Mouse (Mus musculus) intestine, postnatal 0 days (tissue): ENCODE measurements around the gene Gm17655. TPM values are rescaled to one million over a fixed set of nuclear protein-coding genes. Genes with fewer than 3 reads are reported as not detected.

Source experiments
- ATAC-seq: fragments of 200-750 bp; cut with Nextera tagmentation; 2 replicates; pipeline ENCODE4 v1.8.0; 2017; ENCODE audit warnings: mild to moderate bottlenecking, moderate TSS enrichment, moderate library complexity
- H3K27ac ChIP-seq: fragments of 300-500 bp; sonication (generic); 2 replicates; pipeline ENCODE4 v1.5.1; 2014; ENCODE audit warnings: mild to moderate bottlenecking, low read depth, low read length, moderate library complexity
- H3K27me3 ChIP-seq: fragments of 300-500 bp; sonication (generic); replicated peaks from 2 replicates; pipeline ENCODE4 v1.6.1; 2014; ENCODE audit warnings: low read length, mixed read lengths; ENCODE audit not compliant: control insufficient read depth, insufficient read depth
- H3K36me3 ChIP-seq: fragments of 300-500 bp; sonication (generic); 2 replicates; pipeline ENCODE4 v1.6.1; 2014; ENCODE audit warnings: mild to moderate bottlenecking, moderate library complexity; ENCODE audit not compliant: control insufficient read depth, insufficient read depth
- H3K4me1 ChIP-seq: fragments of 300-500 bp; sonication (generic); replicated peaks from 2 replicates; pipeline ENCODE4 v1.6.1; 2014; ENCODE audit warnings: antibody characterized with exemption, low read length, mixed read lengths; ENCODE audit not compliant: control insufficient read depth, insufficient read depth
- H3K4me2 ChIP-seq: fragments of 300-500 bp; sonication (generic); replicated peaks from 2 replicates; pipeline ENCODE4 v1.6.1; 2014; ENCODE audit warnings: low read depth, mild to moderate bottlenecking, moderate library complexity
- H3K4me3 ChIP-seq: fragments of 300-500 bp; sonication (generic); 2 replicates; pipeline ENCODE4 v1.5.1; 2014; ENCODE audit warnings: low read depth, low read length
- H3K9ac ChIP-seq: fragments of 300-500 bp; sonication (generic); 2 replicates; pipeline ENCODE4 v1.6.1; 2014; ENCODE audit warnings: mild to moderate bottlenecking, low read depth, low read length
- H3K9me3 ChIP-seq: fragments of 300-500 bp; sonication (generic); 2 replicates; pipeline ENCODE4 v1.6.1; 2016; ENCODE audit warnings: mixed run types; ENCODE audit not compliant: control insufficient read depth
- CTCF ChIP-seq: sonication (generic); IDR thresholded peaks from 2 replicates; pipeline ENCODE4 v1.5.1; 2016; ENCODE audit warnings: low read depth, mild to moderate bottlenecking, control low read depth, antibody characterized with exemption, moderate library complexity
- WGBS: fragments of 180-500 bp; shearing (Covaris S2); extraction: QIAGEN DNeasy Blood & Tissue Kit; methylation state at CpG from one replicate; pipeline ENCODE4 v1.1.7; 2014; 5-methylcytosine and 5-hydroxymethylcytosine counted together
- polyA plus RNA-seq: library from polyadenylated mRNA; unstranded; fragments of >200 nt; fragmentation: Nextera tagmentation; extraction: Ambion mirVana; gene quantifications from 2 replicates; pipeline ENCODE4 v1.2.1, GENCODE M21; 2015

Gene Gm17655
- polyA plus RNA-seq, 1 experiment from 2014 or later: 1.6 TPM

DNA sequence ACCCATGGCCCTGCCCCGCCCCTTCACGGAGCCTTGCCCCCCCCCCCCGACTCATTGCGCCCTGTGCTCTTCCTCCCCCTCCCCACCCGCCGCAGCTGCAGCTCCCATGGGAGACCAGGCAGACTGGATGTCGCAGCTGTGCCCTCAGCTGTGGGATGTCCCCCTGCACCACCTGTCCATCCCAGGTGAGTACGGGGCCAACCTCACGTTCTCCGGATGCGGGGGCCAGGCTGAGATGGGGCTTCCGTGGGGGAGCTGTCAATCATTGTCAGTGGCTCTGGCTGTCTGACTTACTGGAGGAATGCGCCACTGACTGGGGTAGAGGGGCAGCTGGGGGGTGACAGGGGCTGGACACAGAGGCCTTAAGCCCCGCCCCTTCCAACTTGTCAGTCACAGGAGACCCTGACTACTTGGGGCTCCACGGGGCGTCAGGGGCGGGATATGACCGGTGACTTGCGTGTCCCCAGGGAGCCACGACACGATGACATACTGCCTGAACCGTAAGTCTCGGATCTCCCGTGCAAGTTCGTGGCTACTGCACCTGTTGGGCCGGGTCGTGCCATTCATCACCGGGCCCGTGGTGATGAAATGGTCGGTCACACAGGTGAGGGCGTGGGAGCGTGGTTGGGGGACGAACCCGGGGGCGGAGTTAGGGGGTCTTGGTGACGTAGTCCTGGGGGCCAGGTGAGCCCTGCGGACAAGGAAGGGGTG lies 28.8 kb upstream of the Gm17655 start:
- peaks cover 4% of the 10 kb centered on the region for H3K4me1 ChIP-seq
- H3K27ac ChIP-seq: no peak overlapping the region
- TF ChIP-seq CTCF: no peak
- no peak overlapping the region for H3K9ac ChIP-seq
- H3K36me3 ChIP-seq: peaks cover 34% of the 10 kb centered on the region
- peak overlapping the region; percentile 32 for H3K4me3 ChIP-seq
- H3K4me2 ChIP-seq: peak overlapping the region; percentile 70
- peak; percentile 17; the same call in 1 of the 2 replicates for ATAC-seq
- H3K9me3 ChIP-seq: no peaks in the 10 kb centered on the region
- H3K27me3 ChIP-seq: no peaks in the 10 kb centered on the region
- WGBS: 4% methylated on average over 34 of the region's 37 CpGs

DNA sequence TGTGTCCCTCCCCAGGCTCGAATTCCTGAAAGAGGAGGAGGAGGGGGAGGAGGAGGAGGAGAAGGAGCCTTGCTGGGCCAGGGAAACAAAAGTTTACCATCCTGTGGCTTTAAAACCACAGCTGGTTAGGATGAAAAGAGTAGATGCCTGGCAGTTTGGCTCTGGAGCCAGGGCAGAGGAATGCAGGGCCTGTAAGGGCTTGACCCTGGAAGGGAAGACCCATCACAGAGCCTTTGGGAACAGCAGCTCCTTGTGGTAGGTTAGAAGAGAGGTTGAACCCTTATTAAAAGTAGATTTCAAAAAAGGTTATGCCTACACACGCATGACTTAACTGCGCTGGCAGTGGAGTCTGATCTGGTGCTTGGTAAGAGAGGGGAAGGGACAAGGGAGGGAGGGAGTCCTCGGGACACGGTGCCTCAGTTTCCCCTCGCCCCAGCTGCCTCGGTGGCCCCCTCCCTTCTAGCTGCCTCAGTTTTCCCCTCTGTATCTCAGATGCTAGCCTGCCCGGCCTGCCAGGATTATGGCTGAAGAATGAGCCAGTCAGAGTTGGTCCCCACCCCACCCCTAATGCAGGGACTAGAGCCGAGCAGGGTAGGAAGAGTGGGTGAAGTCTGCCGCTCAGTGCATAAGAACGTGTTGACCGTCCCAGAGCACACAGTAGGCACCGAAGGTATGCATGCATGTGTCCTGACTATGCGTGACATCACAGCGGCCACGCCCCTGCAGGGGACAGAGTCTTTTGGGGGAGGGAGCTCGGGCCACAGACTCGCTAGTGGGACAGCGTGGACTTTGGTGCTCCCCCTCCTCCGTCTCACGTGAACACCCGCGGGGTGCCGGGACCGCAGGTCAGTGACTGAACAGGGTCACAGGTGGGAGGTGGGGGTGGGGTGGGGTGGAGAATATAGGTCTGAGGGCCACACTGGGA lies 27.6 kb upstream of the Gm17655 start, which contains the start of gene Plcxd1:
Plcxd1 (plus strand) TSS at position 314 of the 925 bp plus-strand sequence.
- H3K9ac ChIP-seq: no peak within 1 kb of the TSS
- H3K36me3 ChIP-seq: peaks cover 25% of the 10 kb centered on the region
- peaks cover 4% of the 10 kb centered on the region for H3K4me1 ChIP-seq
- ATAC-seq: peak; percentile 9; the same call in 1 of the 2 replicates
- H3K4me2 ChIP-seq: peak within 1 kb of the TSS; percentile 70
- no peak for TF ChIP-seq CTCF
- no peak within 1 kb of the TSS for H3K27ac ChIP-seq
- H3K4me3 ChIP-seq: peak within 1 kb of the TSS; percentile 32; the same call in 1 of the 2 replicates
- no peaks in the 10 kb centered on the region for H3K27me3 ChIP-seq
- WGBS: 17% methylated on average over 25 of the region's 25 CpGs
- no peaks in the 10 kb centered on the region for H3K9me3 ChIP-seq

GRCm38 (mm10) chr5:110098991-110099477 lies 26.7 kb upstream of the Gm17655 start:
- H3K4me1 ChIP-seq: peaks cover 4% of the 10 kb centered on the region
- no peak overlapping the region for H3K9ac ChIP-seq
- WGBS: 28% methylated on average over 1 of the region's 1 CpGs
- H3K9me3 ChIP-seq: no peaks in the 10 kb centered on the region
- H3K27ac ChIP-seq: no peak overlapping the region
- no peaks in the 10 kb centered on the region for H3K27me3 ChIP-seq
- H3K4me2 ChIP-seq: no peak overlapping the region
- no peak for ATAC-seq
- peaks cover 16% of the 10 kb centered on the region for H3K36me3 ChIP-seq
- TF ChIP-seq CTCF: no peak
- H3K4me3 ChIP-seq: no peak overlapping the region

GRCm38 (mm10) chr5:110094847-110095213 lies 22.5 kb upstream of the Gm17655 start:
- H3K27me3 ChIP-seq: no peaks in the 10 kb centered on the region
- no peak overlapping the region for H3K27ac ChIP-seq
- H3K4me1 ChIP-seq: no peaks in the 10 kb centered on the region
- peak overlapping the region; percentile 51 for H3K4me3 ChIP-seq
- TF ChIP-seq CTCF: no peak
- peak; percentile 12; the same call in 1 of the 2 replicates for ATAC-seq
- 1% methylated on average over 4 of the region's 4 CpGs for WGBS
- H3K9me3 ChIP-seq: no peaks in the 10 kb centered on the region
- H3K4me2 ChIP-seq: peak overlapping the region; percentile 76
- H3K9ac ChIP-seq: no peak overlapping the region
- H3K36me3 ChIP-seq: no peaks in the 10 kb centered on the region

DNA sequence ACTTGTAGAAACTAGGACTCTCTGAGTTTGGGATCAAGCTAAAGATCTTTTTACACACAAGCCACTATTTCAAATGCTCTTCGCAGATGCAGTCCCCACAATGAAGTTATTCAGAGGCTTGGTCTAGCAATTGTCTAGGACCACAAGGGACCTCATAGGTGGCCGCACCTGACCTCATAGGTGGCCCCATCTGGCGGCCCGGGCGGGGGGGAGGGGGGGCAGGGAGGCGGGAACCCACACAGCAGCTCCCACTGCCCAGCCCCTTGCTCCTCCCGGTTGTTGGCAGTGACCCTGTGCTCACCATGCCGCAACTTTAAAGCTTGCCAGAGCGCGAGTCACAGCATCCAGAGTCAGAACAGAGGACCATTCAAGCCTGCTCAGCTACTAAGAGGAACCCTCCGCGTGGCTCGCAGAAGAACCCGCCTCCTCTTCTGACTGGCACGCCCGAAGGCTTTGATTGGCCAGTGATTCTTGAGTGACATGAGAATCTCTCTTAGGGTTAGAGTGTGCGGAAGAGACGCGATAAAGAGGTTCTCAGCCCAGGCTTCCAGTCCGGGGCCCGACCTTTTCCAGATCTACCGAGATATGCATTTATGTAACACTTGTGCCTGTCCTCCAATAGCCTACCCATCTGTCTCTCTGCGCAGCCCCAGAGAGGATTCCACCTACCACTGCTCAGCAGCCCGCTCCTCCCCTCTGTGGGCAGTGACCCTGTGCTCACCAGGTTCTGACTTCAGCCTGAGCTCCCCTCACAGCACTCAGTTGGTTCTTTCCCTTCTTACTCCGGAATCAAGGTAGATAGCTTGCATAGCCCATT lies 21.9 kb upstream of the Gm17655 start, which contains the start of gene Gm35315:
Gm35315 (minus strand) TSS at position 391 of the 817 bp plus-strand sequence.
- H3K4me3 ChIP-seq: peak within 1 kb of the TSS; percentile 51
- TF ChIP-seq CTCF: no peak
- no peak within 1 kb of the TSS for H3K9ac ChIP-seq
- no peaks in the 10 kb centered on the region for H3K4me1 ChIP-seq
- 1% methylated on average over 25 of the region's 25 CpGs for WGBS
- peak within 1 kb of the TSS; percentile 76 for H3K4me2 ChIP-seq
- ATAC-seq: peak; percentile 93
- no peaks in the 10 kb centered on the region for H3K27me3 ChIP-seq
- no peaks in the 10 kb centered on the region for H3K9me3 ChIP-seq
- H3K36me3 ChIP-seq: no peaks in the 10 kb centered on the region
- no peak within 1 kb of the TSS; the same call in 1 of the 2 replicates for H3K27ac ChIP-seq
